In genomic region chr2:174076433-174076824, GRCm38 (mm10) we compare ENCODE assay signal across 8 mouse cellular contexts. TPM values are rescaled to one million over a fixed set of nuclear protein-coding genes. Genes with fewer than 3 reads are reported as not detected.
DNase-seq lines count a peak whose midpoint lies in the region; ATAC-seq and TF ChIP-seq lines count a peak whose summit lies in the region.

No protein-coding gene starts in this region.

- peak overlapping the region; percentile 87 for H3K27ac ChIP-seq in bone marrow macrophage, adult 2 months (ENCODE audit: insufficient read depth, low read depth, low read length)
- peak overlapping the region; percentile 90 for H3K27ac ChIP-seq in forebrain, embryonic 12.5 days
- peak overlapping the region; percentile 82 for H3K27ac ChIP-seq in liver, embryonic 11.5 days (ENCODE audit: low read depth, low read length)
- peak overlapping the region; percentile 94 for H3K27ac ChIP-seq in stomach, embryonic 14.5 days (ENCODE audit: low read length)

- ATAC-seq in forebrain, embryonic 12.5 days (ENCODE audit: low FRiP score), result no peak; the same call in 1 of the 2 replicates
- ATAC-seq in liver, embryonic 11.5 days (replicated peaks; ENCODE audit: low FRiP score), result no peak; the same call in 1 of the 2 replicates
- peak; percentile 25; the same call in 1 of the 2 replicates for ATAC-seq in stomach, embryonic 14.5 days (ENCODE audit: insufficient number of reproducible peaks, insufficient read depth, low FRiP score, low read depth)

- 0% methylated on average over 22 of the region's 22 CpGs for WGBS in forebrain, embryonic 12.5 days
- 0% methylated on average over 22 of the region's 22 CpGs for WGBS in liver, embryonic 11.5 days
- under 1% methylated on average over 22 of the region's 22 CpGs for WGBS in stomach, embryonic 14.5 days

- no peaks in the 10 kb centered on the region for H3K27me3 ChIP-seq in forebrain, embryonic 12.5 days
- H3K27me3 ChIP-seq in liver, embryonic 11.5 days (replicated peaks; ENCODE audit: control insufficient read depth, insufficient read depth, low read length), result no peaks in the 10 kb centered on the region
- no peaks in the 10 kb centered on the region for H3K27me3 ChIP-seq in stomach, embryonic 14.5 days (ENCODE audit: control insufficient read depth, insufficient read depth, low read length)

- intact Hi-C loops in left cerebral cortex, postnatal 25 days (cut with DNase I), result loop anchor here (1.0 to 5.0 kb wide), 3 partner anchors 34 to 489 kb away; partner anchors contain the start of gene Npepl1

- no peaks in the 10 kb centered on the region for H3K9me3 ChIP-seq in forebrain, embryonic 12.5 days
- no peaks in the 10 kb centered on the region for H3K9me3 ChIP-seq in liver, embryonic 11.5 days (ENCODE audit: control insufficient read depth, low read length)
- no peaks in the 10 kb centered on the region for H3K9me3 ChIP-seq in stomach, embryonic 14.5 days (ENCODE audit: control insufficient read depth, low read depth, low read length)

- no peak for TF ChIP-seq POLR2A in bone marrow macrophage, adult 2 months (IDR thresholded peaks at IDR 0.05; ENCODE audit: borderline replicate concordance, low read depth, low read length)

- DNase-seq in layer of hippocampus, postnatal 10 days (ENCODE audit: low spot score in 2 of 2), result peak; percentile 73 to 78
- no peak for DNase-seq in layer of hippocampus, adult 18-20 months (ENCODE audit: low spot score in 2 of 2)
- no peak for DNase-seq in liver, embryonic 11.5 days (ENCODE audit: low spot score)
- DNase-seq in left cerebral cortex, postnatal 25 days (ENCODE audit: low spot score in 2 of 2), result no peak
- no peak for DNase-seq in ovary, postnatal 10 days (ENCODE audit: low spot score)

- no peak for TF ChIP-seq CTCF in bone marrow macrophage, adult 2 months (IDR thresholded peaks at IDR 0.05; ENCODE audit: low read depth, low read length)

- H3K4me3 ChIP-seq in bone marrow macrophage, adult 2 months (ENCODE audit: insufficient read depth, low read length), result peak overlapping the region; percentile 98
- peak overlapping the region; percentile 80 for H3K4me3 ChIP-seq in forebrain, embryonic 12.5 days (replicated peaks)
- H3K4me3 ChIP-seq in liver, embryonic 11.5 days (ENCODE audit: low read depth, low read length), result peak overlapping the region; percentile 82
- H3K4me3 ChIP-seq in stomach, embryonic 14.5 days (ENCODE audit: low read depth, low read length), result peak overlapping the region; percentile 80

- H3K4me2 ChIP-seq in forebrain, embryonic 12.5 days, result peak overlapping the region; percentile 86
- peak overlapping the region; percentile 97 for H3K4me2 ChIP-seq in liver, embryonic 11.5 days
- peak overlapping the region; percentile 72 for H3K4me2 ChIP-seq in stomach, embryonic 14.5 days (replicated peaks; ENCODE audit: low read depth, low read length)

- H3K4me1 ChIP-seq in bone marrow macrophage, adult 2 months (ENCODE audit: control insufficient read depth, insufficient read depth, low read length), result peaks cover 8% of the 10 kb centered on the region
- peaks cover 41% of the 10 kb centered on the region for H3K4me1 ChIP-seq in forebrain, embryonic 12.5 days
- peaks cover 12% of the 10 kb centered on the region for H3K4me1 ChIP-seq in liver, embryonic 11.5 days (replicated peaks; ENCODE audit: control insufficient read depth, insufficient read depth, low read length)
- H3K4me1 ChIP-seq in stomach, embryonic 14.5 days (ENCODE audit: control insufficient read depth, insufficient read depth, low read length), result peaks cover 36% of the 10 kb centered on the region

- H3K36me3 ChIP-seq in forebrain, embryonic 12.5 days (replicated peaks), result no peaks in the 10 kb centered on the region
- H3K36me3 ChIP-seq in liver, embryonic 11.5 days (ENCODE audit: control insufficient read depth, insufficient read depth, low read length), result no peaks in the 10 kb centered on the region
- no peaks in the 10 kb centered on the region for H3K36me3 ChIP-seq in stomach, embryonic 14.5 days (ENCODE audit: control insufficient read depth, insufficient read depth, low read length)

- H3K9ac ChIP-seq in forebrain, embryonic 12.5 days, result peak overlapping the region; percentile 80
- peak overlapping the region; percentile 88 for H3K9ac ChIP-seq in liver, embryonic 11.5 days (ENCODE audit: low read depth, low read length)
- peak overlapping the region; percentile 89 for H3K9ac ChIP-seq in stomach, embryonic 14.5 days (replicated peaks; ENCODE audit: low read depth, low read length)

RNA-seq across cellular contexts. Expression of gene Stx16, which starts 0.3 kb away (rescaled TPM):
- 10 to 100 TPM; 40.2 to 42.7 TPM for total RNA-seq in layer of hippocampus, postnatal 10 days (2021)
- total RNA-seq in layer of hippocampus, adult 18-20 months (2021), result 10 to 100 TPM; 68.8 to 71.3 TPM
- polyA plus RNA-seq in bone marrow macrophage, adult 2 months (2012; ENCODE audit: insufficient read depth, insufficient read length, missing spikeins), result 108 and 119 TPM in 2 replicates
- 15.1 and 15.3 TPM in 2 replicates for polyA plus RNA-seq in forebrain, embryonic 12.5 days (2016; fragmentation: Nextera tagmentation; extraction: Ambion mirVana)
- 7.2 and 9.6 TPM in 2 replicates for polyA plus RNA-seq in liver, embryonic 11.5 days (2014; fragmentation: Nextera tagmentation; extraction: Ambion mirVana)
- 11.2 and 11.7 TPM in 2 replicates for polyA plus RNA-seq in stomach, embryonic 14.5 days (2014; fragmentation: Nextera tagmentation; extraction: Ambion mirVana)
- total RNA-seq in left cerebral cortex, postnatal 25 days (2021), result 10 to 100 TPM; 49.5 to 56.1 TPM

RNA-seq across cellular contexts. Expression of gene Npepl1, which starts 33.7 kb away (rescaled TPM):
- 10 to 100 TPM; 15.3 to 17.9 TPM for total RNA-seq in layer of hippocampus, postnatal 10 days (2021)
- 10 to 100 TPM; 10.8 to 12.7 TPM for total RNA-seq in layer of hippocampus, adult 18-20 months (2021)
- 38.8 and 41.9 TPM in 2 replicates for polyA plus RNA-seq in bone marrow macrophage, adult 2 months (2012; ENCODE audit: insufficient read depth, insufficient read length, missing spikeins)
- polyA plus RNA-seq in forebrain, embryonic 12.5 days (2016; fragmentation: Nextera tagmentation; extraction: Ambion mirVana), result 26.4 and 26.7 TPM in 2 replicates
- polyA plus RNA-seq in liver, embryonic 11.5 days (2014; fragmentation: Nextera tagmentation; extraction: Ambion mirVana), result 57.7 and 59.1 TPM in 2 replicates
- polyA plus RNA-seq in stomach, embryonic 14.5 days (2014; fragmentation: Nextera tagmentation; extraction: Ambion mirVana), result 48.1 and 56.1 TPM in 2 replicates
- 10 to 100 TPM in 1 of 2 experiments, 1 to 10 TPM in 1; 9.9 to 10.8 TPM for total RNA-seq in left cerebral cortex, postnatal 25 days (2021)

Comparison
In these comparisons a context has a peak if more than half of its experiments do, and no peak if none do; other contexts are left out.
1. DNase-seq: peak in layer of hippocampus, postnatal 10 days (2 of 2); none in layer of hippocampus, adult 18-20 months (0 of 2), liver, embryonic 11.5 days (single experiment), left cerebral cortex, postnatal 25 days (0 of 2) and ovary, postnatal 10 days (single experiment).
2. Peak in every context shown above with its lines, with median percentiles within 50 percentile points of each other: H3K27ac ChIP-seq, H3K4me3 ChIP-seq, H3K4me2 ChIP-seq and H3K9ac ChIP-seq.